Mouse (Mus musculus) limb, embryonic 10.5 days (tissue): Measurements from ENCODE around the gene Wipf3. TPM values are rescaled to one million over a fixed set of nuclear protein-coding genes. Genes with fewer than 3 reads are reported as not detected.
A peak's percentile ranks its signal among the peaks of the same experiment; 100 is the strongest.

Experiments used
- DNase-seq: peaks from one replicate; pipeline ENCODE4 v3.0.0-alpha.2; 2017; ENCODE audit warnings: low spot score
- H3K27ac ChIP-seq: fragments of 300-500 bp; sonication (generic); 2 replicates; pipeline ENCODE4 v1.5.1; 2016; ENCODE audit warnings: mild to moderate bottlenecking
- H3K27me3 ChIP-seq: fragments of 300-500 bp; sonication (generic); 2 replicates; pipeline ENCODE4 v1.6.1; 2016; ENCODE audit warnings: low read depth, mild to moderate bottlenecking; ENCODE audit not compliant: poor library complexity, severe bottlenecking
- H3K36me3 ChIP-seq: fragments of 300-500 bp; sonication (generic); 2 replicates; pipeline ENCODE4 v1.6.1; 2016; ENCODE audit warnings: mild to moderate bottlenecking, moderate library complexity
- H3K4me1 ChIP-seq: fragments of 300-500 bp; sonication (generic); 2 replicates; pipeline ENCODE4 v1.6.1; 2016
- H3K4me3 ChIP-seq: fragments of 300-500 bp; sonication (generic); 2 replicates; pipeline ENCODE4 v1.5.1; 2016; ENCODE audit warnings: mild to moderate bottlenecking, moderate library complexity
- H3K9me3 ChIP-seq: fragments of 300-500 bp; sonication (generic); replicated peaks from 2 replicates; pipeline ENCODE4 v1.6.1; 2016; ENCODE audit warnings: mild to moderate bottlenecking
- WGBS: fragments of 180-500 bp; shearing (Covaris S2); methylation state at CpG from one replicate; pipeline ENCODE4 v1.1.7; 2016; 5-methylcytosine and 5-hydroxymethylcytosine counted together
- polyA plus RNA-seq: library from polyadenylated mRNA; unstranded; fragments of >200 nt; fragmentation: Nextera tagmentation; extraction: Ambion mirVana; gene quantifications from 2 replicates; pipeline ENCODE4 v1.2.1, GENCODE M21; 2016

The Wipf3 gene
- polyA plus RNA-seq, 1 experiment from 2014 or later, result 1.0 TPM

DNA sequence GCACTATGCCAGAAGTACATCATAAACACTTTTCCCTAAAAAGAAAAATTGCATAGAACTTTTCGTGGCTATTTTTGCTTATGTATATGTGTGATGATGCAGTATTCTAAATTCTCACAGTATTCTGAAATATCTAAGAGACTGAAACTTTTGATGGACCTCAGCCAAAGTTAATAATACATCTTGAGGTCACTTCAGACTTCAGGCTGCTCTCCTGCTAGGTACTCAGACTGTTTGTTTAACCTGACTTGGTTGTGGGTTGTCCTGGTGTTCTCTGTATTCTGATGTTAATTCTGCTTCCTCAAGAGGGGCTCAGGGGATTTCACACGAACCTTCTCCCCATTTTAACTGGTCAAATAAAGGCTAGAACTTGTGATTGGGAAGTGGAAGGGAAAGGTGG lies 24.5 kb upstream of the Wipf3 start:
- 0 out of 2 replicates have a peak, but pooled peaks cover 2% of the 10 kb centered on the region for H3K4me1 ChIP-seq
- H3K9me3 ChIP-seq, result no peaks in the 10 kb centered on the region
- no peak for DNase-seq
- 56% methylated on average over 2 of the region's 2 CpGs for WGBS
- no peaks in the 10 kb centered on the region for H3K36me3 ChIP-seq
- H3K27me3 ChIP-seq, result no peaks in the 10 kb centered on the region
- H3K27ac ChIP-seq, result no peak overlapping the region
- H3K4me3 ChIP-seq, result no peak overlapping the region

DNA sequence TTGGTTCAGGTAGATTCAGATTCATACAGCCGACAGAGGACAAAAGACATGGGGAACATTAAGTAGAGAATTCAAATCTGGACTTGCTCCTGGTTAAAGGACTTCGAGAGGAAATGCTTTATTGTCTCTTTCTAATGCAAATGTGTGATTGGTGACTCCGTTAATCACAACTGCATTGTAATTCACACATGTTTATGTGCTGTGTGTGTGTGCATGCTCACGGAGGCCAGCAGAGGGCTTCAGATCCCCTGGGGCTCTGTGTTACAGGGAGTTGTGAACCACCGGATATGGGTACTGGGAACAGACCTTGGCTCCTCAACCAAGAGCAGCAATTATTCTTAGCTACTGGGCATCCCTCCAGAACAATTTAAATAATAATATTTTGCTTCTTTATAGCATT lies 23.3 kb upstream of the Wipf3 start:
- Histone ChIP-seq H3K27me3 (no peaks in the 10 kb centered on the region), H3K27ac (no peak overlapping the region), H3K36me3 (no peaks in the 10 kb centered on the region), H3K4me1 (0 out of 2 replicates have a peak, but pooled peaks cover 2% of the 10 kb centered on the region), H3K9me3 (no peaks in the 10 kb centered on the region), H3K4me3 (no peak overlapping the region)
- WGBS, result 93% methylated on average over 5 of the region's 5 CpGs
- no peak for DNase-seq

DNA sequence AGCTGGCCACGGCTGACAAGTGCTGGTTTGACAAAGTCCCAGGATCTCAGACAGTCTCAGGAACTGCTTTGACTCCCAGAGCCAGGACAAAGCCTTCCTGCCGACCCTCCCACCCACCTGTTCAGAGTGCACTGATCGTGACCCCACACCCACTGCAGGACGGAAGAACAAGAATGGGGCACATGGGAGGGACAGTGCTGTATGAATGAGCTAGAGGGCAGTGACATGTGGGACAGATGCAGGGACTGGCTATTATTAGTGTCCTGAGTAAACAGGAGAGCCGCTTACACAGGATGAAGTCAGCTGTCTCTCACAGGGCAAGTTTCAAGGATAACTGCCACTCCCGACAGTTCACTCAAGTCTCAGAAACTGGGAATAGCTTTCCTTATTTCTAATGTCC lies 20.1 kb upstream of the Wipf3 start:
- H3K4me3 ChIP-seq, result no peak overlapping the region
- 0 out of 2 replicates have a peak, but pooled peaks cover 2% of the 10 kb centered on the region for H3K4me1 ChIP-seq
- 67% methylated on average over 6 of the region's 6 CpGs for WGBS
- no peak for DNase-seq
- H3K27ac ChIP-seq, result no peak overlapping the region
- H3K9me3 ChIP-seq, result no peaks in the 10 kb centered on the region
- H3K36me3 ChIP-seq, result no peaks in the 10 kb centered on the region
- H3K27me3 ChIP-seq, result no peaks in the 10 kb centered on the region

DNA sequence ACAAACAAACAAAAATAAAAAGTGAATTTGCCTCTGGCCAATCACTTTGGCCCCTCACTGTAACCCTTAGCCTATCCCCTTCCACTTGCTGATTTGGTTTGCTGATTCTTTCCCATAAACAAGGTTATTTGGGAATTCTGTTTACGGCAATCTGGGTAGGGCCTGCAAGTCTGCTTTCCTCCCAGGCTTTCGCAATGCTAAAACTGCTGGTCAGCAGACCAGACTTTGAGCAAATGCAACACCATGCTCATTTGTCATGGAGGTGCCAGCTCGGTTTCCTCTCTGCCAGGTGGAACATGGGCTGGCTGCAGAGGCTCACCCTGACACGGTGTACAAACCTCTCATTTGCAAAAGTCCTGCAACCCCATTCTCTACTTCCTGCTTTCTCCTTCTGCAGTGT lies 19.0 kb upstream of the Wipf3 start:
- Histone ChIP-seq H3K36me3 (no peaks in the 10 kb centered on the region), H3K27me3 (no peaks in the 10 kb centered on the region), H3K4me1 (0 out of 2 replicates have a peak, but pooled peaks cover 2% of the 10 kb centered on the region), H3K4me3 (no peak overlapping the region), H3K27ac (no peak overlapping the region), H3K9me3 (no peaks in the 10 kb centered on the region)
- no peak for DNase-seq
- 82% methylated on average over 4 of the region's 4 CpGs for WGBS

DNA sequence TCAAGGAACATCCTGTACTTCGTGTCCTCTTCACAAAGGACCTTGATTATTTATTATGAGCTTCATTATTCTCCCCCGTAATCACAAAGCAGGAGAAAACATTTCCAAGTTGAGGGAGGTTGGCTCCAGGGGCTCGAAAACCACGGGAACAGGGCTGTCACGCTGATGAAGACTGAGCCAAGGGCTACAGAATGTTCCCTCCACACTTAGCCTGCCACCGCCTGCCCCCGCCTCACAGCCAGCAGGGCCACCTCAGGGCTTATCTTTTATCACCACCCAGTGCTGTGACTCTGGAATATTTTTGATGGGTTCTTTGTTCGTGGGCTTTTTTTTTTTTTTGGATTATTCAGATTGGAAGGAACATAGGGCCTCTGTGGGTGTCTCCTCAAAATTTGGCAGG lies 17.8 kb upstream of the Wipf3 start:
- 0 out of 2 replicates have a peak, but pooled peaks cover 2% of the 10 kb centered on the region for H3K4me1 ChIP-seq
- no peaks in the 10 kb centered on the region for H3K27me3 ChIP-seq
- H3K36me3 ChIP-seq, result no peaks in the 10 kb centered on the region
- H3K4me3 ChIP-seq, result no peak overlapping the region
- no peak for DNase-seq
- no peak overlapping the region for H3K27ac ChIP-seq
- 84% methylated on average over 8 of the region's 8 CpGs for WGBS
- no peaks in the 10 kb centered on the region for H3K9me3 ChIP-seq

DNA sequence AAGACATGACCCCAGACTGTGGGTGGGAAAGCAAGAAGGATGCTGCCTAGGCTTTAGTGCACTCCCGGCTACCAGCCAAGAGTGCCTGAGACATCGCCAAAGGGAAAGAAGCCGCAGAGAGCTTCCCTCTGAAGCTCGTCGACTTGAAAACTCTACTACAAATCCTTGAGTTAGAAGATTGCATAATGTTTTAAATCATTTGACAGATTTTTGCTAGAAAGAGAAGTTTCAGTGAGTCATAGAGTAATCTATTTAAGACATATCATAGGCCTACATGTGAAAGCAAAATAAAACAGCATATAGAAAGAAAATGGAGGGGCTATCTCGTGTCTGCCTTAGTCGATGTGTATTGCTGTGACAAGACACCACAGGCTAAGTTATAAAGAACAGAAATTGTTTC lies 16.5 kb upstream of the Wipf3 start:
- H3K9me3 ChIP-seq, result no peaks in the 10 kb centered on the region
- no peak overlapping the region for H3K4me3 ChIP-seq
- H3K36me3 ChIP-seq, result no peaks in the 10 kb centered on the region
- WGBS, result 88% methylated on average over 7 of the region's 7 CpGs
- no peak overlapping the region for H3K27ac ChIP-seq
- 0 out of 2 replicates have a peak, but pooled peaks cover 2% of the 10 kb centered on the region for H3K4me1 ChIP-seq
- H3K27me3 ChIP-seq, result no peaks in the 10 kb centered on the region
- DNase-seq, result no peak

DNA sequence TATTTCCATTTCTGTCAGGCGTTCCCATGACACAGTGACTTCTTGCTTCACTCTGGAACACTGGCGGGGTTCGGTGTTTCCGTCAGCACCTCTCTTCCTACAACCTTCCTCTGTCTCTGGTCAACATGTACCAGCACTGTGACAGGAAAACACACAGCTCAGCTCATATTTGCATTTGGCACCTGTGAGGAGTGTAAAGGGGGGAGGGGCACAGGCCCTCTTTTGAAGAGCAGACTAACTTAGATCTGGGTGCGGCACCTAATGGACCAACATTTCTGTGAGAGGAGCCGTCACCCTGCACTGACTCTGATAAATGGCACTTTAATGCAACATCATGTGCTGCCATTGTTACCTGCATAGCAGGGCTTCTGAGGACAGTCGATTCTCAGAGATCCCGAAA lies 4.2 kb upstream of the Wipf3 start:
- no peak overlapping the region for H3K4me3 ChIP-seq
- H3K27ac ChIP-seq, result no peak overlapping the region
- H3K9me3 ChIP-seq, result no peaks in the 10 kb centered on the region
- H3K4me1 ChIP-seq, result peaks cover 17% of the 10 kb centered on the region
- no peak for DNase-seq
- no peaks in the 10 kb centered on the region for H3K36me3 ChIP-seq
- H3K27me3 ChIP-seq, result peaks cover 49% of the 10 kb centered on the region
- 77% methylated on average over 8 of the region's 8 CpGs for WGBS

DNA sequence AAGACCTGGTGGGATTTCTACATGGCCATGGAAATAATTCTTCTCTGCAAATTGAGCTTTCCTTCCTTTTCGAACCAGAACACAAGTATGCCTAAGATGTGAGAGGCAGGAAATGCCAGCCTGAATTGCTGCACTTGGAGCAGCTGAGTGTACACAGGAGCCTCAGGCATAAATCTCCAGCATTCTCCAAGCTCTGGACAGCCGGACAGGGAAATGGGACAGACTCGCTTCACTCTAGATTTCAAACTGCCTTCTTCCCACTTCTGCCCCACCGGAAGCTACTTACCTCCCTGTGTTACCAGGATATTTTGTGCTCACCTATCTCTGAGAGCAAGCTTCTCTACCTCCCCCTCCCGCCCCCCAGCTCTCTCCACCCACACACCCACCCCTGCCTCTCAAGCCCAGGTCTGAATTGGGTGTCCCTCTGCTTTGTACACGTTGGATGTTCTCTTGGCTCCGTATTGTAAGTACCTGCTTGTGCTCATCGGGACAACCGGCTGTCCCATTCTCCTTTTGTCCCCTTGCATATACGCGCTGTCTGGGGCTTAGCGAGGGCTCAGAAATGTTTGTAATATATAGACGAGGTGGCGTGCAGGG lies 455 bp upstream of the Wipf3 start:
- 5% methylated on average over 14 of the region's 14 CpGs for WGBS
- peak overlapping the region; percentile 68 for H3K4me3 ChIP-seq
- DNase-seq, result no peak
- H3K27me3 ChIP-seq, result peaks cover 73% of the 10 kb centered on the region
- H3K27ac ChIP-seq, result peak overlapping the region; percentile 72
- no peaks in the 10 kb centered on the region for H3K9me3 ChIP-seq
- H3K4me1 ChIP-seq, result peaks cover 19% of the 10 kb centered on the region
- no peaks in the 10 kb centered on the region for H3K36me3 ChIP-seq

DNA sequence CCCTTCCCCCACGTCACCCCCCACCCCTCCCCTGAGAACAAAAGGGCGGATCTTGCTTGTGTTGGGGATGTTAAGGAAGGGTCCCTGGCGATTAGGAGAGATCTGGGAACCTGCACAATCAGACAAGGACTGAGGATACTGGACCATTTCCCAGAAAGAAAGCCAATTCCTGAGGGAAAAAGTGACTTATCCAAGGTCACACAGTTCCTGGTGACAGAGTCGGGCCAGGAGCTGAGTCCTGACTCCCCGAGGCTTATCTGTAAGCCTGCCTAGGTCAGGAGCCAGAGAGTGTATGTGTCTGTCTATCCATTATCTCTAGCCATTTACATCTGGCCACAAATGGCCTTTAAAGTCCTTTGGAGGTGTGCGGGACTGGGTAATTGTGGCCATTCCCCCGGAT lies 818 bp downstream of the Wipf3 start:
- no peaks in the 10 kb centered on the region for H3K36me3 ChIP-seq
- peaks cover 19% of the 10 kb centered on the region for H3K4me1 ChIP-seq
- H3K4me3 ChIP-seq, result peak overlapping the region; percentile 68
- WGBS, result 39% methylated on average over 7 of the region's 7 CpGs
- H3K27me3 ChIP-seq, result peaks cover 68% of the 10 kb centered on the region
- H3K9me3 ChIP-seq, result no peaks in the 10 kb centered on the region
- peak overlapping the region; percentile 72; the same call in 1 of the 2 replicates for H3K27ac ChIP-seq
- DNase-seq, result no peak

DNA sequence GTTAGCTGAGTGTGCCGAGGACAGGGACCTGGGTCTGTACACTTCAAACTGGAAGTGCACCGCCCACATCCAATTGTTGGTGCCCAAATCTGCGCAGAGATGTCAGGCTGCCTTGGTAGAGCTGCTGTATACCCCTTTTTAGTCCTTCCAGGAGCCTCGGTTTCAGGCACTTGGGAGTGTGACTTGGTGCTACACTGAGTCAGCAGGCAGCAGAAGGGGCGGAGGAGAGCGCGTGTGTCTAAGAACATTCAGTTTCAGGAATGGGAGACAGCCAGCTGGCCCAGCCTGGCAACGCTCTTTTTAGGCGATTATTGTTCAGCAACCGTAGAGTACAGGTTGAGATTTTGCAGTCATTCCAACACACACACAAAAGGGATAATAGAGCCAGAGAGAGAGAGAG lies 2.4 kb downstream of the Wipf3 start:
- WGBS, result 83% methylated on average over 10 of the region's 10 CpGs
- H3K9me3 ChIP-seq, result no peaks in the 10 kb centered on the region
- H3K27ac ChIP-seq, result no peak overlapping the region
- H3K4me3 ChIP-seq, result no peak overlapping the region
- no peaks in the 10 kb centered on the region for H3K36me3 ChIP-seq
- peaks cover 59% of the 10 kb centered on the region for H3K27me3 ChIP-seq
- DNase-seq, result no peak
- peaks cover 31% of the 10 kb centered on the region for H3K4me1 ChIP-seq

DNA sequence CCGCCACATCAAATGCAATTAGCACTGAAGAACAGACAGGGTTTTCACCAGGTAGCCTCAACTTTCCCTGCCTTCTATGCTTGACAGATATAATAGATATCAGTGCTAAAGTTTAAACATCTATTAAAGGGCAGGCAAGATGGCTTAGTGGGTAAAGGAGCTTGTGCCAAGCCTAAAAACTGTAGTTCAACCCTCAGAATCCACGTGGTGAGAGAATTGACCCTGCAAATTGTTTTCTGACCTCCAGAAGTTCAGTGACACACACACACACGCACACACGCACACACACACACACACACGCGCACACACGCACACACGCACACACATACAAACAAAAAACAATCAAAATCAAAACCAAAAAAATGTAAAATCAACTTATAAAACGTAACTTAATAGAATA lies 2.8 kb downstream of the Wipf3 start:
- no peak for DNase-seq
- Histone ChIP-seq H3K27ac (no peak overlapping the region), H3K4me1 (peaks cover 31% of the 10 kb centered on the region), H3K9me3 (no peaks in the 10 kb centered on the region), H3K36me3 (no peaks in the 10 kb centered on the region), H3K4me3 (no peak overlapping the region), H3K27me3 (peaks cover 55% of the 10 kb centered on the region)
- WGBS, result 91% methylated on average over 9 of the region's 9 CpGs

DNA sequence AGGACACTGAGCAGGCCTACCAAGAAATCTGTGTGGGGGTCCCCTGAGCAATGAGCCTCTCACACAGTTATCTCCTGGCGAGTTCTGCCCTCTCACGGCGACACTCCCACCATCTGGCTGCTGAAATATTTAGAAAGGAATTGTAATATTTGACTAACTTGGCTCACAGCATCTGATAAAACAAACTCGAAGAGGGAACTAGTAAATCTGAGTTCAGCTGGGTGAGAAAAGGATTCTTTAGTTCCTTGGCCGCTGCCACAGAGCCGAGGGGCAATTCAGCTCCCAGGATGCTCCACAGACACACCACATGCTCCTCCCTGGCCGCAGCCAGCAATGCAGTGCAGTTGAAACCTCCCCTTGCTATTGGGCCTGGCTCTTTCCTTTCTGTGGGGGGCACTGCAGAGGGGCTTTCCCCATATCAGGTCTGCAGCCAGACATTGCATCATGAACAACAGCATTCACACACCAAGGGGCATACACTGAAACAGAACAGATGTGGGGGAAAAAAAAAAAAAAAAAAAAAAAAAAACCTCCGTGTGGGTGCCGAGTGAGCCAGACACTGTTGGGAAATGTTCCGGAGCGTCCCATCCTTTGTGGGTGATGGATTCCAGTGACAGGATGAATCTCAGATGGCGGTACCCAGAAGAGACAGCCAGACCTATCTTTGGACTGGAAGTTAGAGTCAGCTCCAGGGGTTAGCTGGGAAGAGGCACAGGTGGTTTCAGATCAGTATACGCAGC lies 3.6 kb downstream of the Wipf3 start:
- Histone ChIP-seq H3K9me3 (no peaks in the 10 kb centered on the region), H3K4me1 (peaks cover 31% of the 10 kb centered on the region), H3K36me3 (no peaks in the 10 kb centered on the region)

DNA sequence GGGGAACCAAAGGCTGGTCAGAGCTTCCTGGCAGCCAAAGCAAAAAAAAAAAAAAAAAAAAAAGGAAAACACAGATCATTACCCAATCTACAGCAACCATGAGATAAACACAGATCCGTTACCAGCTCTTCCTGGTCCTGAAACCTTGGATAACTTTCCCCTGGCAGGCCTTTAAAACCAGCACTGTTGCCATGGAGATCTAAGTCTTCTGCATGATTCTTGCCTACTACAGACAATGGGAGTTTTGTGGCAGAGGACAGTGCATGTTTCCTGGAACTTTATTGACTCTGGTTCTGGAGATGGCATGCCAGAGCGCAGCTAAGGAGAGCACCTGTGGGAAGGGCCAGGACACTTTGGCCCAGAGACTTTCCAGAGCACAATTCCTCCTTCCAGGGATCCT lies 4.8 kb downstream of the Wipf3 start:
- Histone ChIP-seq H3K36me3 (no peaks in the 10 kb centered on the region), H3K4me1 (peaks cover 29% of the 10 kb centered on the region), H3K27ac (no peak overlapping the region), H3K27me3 (peaks cover 35% of the 10 kb centered on the region), H3K9me3 (no peaks in the 10 kb centered on the region), H3K4me3 (no peak overlapping the region)
- WGBS, result 91% methylated on average over 2 of the region's 2 CpGs
- DNase-seq, result no peak

More for the DNA sequence above, 3.6 kb downstream of the Wipf3 start:
- Histone ChIP-seq H3K27me3 (peaks cover 47% of the 10 kb centered on the region), H3K4me3 (no peak overlapping the region), H3K27ac (no peak overlapping the region)
- DNase-seq, result no peak
- WGBS, result 70% methylated on average over 13 of the region's 13 CpGs
